Mouse (Mus musculus): Measurements from ENCODE around the gene Angel1.

- no peak for TF ChIP-seq POLR2A (IDR thresholded peaks at IDR 0.05; ENCODE audit: insufficient read depth, low read length)
- TF ChIP-seq CTCF (IDR thresholded peaks at IDR 0.05; ENCODE audit: low read depth, low read length) = no peak
- TF ChIP-seq EP300 (IDR thresholded peaks at IDR 0.05; ENCODE audit: insufficient read depth, low read depth, low read length) = no peak
Observed at GRCm38 (mm10) chr12:86716962-86717361, 9.3 kb downstream of the Angel1 start.
